Mouse (Mus musculus) frontal cortex, adult 2 months (tissue): ENCODE measurements around the gene Fign. TPM values are rescaled to one million over a fixed set of nuclear protein-coding genes. Genes with fewer than 3 reads are reported as not detected.

ENCODE experiments used
- DNase-seq, 2 experiments: peaks; one replicate each; pipeline ENCODE4 v3.0.0; 2022; ENCODE audit warnings: low spot score in 1 of 2; ENCODE audit errors: extremely low spot score in 1 of 2
- polyA plus RNA-seq: library from polyadenylated mRNA; depleted of rRNA; stranded (reverse); fragments of >200 nt; gene quantifications from 2 replicates; pipeline ENCODE4 v1.2.3, GENCODE M21; 2012; rRNA removed

Gene Fign
- 1.1 and 2.0 TPM in 2 replicates for polyA plus RNA-seq

DNA sequence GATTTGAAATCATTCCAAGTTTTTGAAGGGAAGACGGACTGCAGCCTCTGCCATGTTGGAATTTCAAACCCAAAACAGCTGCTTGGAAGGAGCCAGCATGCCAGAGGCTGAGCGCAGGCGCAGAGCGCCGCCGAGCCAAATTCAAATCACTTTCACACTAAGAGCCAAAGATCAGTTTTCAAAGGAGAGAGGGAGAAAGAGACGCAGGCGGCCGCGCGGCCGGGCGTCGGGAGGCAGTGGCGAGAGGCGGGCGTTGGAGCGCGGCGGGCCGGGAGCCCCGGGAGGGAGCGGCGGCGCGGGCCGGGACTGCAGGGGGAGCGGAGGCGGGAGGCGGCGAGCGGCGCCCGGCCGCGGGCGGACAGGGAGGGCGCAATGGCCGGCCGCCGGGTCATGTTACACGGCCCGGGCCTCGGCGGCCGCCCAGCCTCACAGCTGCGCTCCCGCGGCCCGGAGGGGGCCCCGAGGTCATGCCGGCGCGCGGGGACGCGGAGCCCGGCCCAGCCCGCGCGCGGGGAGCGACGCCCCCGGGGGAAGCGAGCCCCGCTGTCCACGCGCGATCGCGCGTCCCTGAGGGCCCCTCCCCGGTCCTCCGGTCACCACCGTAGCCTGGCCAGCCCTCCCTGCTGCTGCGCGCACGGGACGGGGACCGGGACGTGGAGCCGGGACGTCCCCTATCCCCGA, at the start of gene Fign:
Fign (minus strand) TSS at position 102 of the 681 bp plus-strand sequence.
- peak; percentile 38 to 76 for DNase-seq

DNA sequence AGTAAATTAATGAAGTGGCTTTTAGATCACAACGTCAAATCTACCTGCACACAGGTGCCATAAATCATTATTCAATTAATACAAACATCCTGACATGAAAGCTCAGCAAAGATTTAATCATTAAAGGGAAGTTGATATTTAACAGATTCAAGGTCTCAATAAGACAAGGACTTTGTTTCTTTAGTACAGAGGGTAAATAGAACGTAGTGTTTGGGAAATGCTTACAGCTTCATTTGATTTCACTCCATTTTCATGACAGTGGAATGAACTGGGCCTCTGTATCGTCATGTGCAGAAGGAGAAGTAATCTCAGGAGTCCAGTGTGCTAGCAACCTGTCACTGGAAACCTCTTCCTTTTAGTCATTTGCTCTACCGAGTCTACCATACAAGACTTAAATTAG, 35.8 kb upstream of the Fign start:
- no peak for DNase-seq

DNA sequence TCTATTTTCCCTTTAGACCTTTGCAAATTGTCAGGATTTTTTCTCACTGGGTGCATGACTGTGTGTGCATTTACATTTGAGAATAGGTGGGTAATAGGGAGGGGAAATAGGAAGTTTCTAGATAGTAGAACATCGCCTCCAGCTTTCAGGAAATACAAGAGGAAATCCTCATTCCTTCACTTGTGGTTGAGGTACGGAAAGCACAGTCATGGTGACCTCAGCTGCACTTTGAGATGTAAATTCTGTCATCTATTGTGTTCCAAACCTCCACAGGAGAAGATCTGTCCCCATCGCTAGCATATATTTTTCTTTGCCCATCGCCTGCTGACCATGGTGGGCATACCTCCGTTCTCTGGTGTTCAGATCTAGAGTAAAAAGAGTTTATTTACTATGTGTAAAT, 22.7 kb upstream of the Fign start:
- no peak for DNase-seq

DNA sequence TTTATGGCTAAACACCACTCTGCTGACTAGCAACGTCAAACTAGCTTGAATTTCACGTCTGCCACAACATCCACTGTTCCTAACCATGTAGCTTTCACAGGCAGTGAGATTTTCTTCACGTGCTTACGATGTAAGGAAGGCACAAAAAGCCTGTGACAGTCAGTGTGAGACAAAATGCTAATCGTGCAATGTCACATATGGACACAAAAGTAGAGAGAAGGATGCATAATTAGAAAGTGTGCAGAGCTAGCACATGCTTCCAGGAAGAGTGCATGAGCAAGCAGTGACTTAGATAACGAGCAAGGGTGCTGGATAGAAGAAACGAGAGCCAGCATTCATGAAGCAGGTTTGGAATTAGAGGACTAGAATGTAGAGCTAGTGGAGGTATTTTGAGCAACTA, 18.8 kb upstream of the Fign start:
- DNase-seq: no peak

GRCm38 (mm10) chr2:64111133-64111532, 13.3 kb upstream of the Fign start:
- DNase-seq: peak; percentile 11 to 53

GRCm38 (mm10) chr2:64109860-64110259, 12.0 kb upstream of the Fign start:
- DNase-seq: no peak

- DNase-seq: no peak
Measured at GRCm38 (mm10) chr2:64108040-64108439, 10.2 kb upstream of the Fign start.

- no peak for DNase-seq
Measured at GRCm38 (mm10) chr2:64098618-64099320, 931 bp upstream of the Fign start.

DNA sequence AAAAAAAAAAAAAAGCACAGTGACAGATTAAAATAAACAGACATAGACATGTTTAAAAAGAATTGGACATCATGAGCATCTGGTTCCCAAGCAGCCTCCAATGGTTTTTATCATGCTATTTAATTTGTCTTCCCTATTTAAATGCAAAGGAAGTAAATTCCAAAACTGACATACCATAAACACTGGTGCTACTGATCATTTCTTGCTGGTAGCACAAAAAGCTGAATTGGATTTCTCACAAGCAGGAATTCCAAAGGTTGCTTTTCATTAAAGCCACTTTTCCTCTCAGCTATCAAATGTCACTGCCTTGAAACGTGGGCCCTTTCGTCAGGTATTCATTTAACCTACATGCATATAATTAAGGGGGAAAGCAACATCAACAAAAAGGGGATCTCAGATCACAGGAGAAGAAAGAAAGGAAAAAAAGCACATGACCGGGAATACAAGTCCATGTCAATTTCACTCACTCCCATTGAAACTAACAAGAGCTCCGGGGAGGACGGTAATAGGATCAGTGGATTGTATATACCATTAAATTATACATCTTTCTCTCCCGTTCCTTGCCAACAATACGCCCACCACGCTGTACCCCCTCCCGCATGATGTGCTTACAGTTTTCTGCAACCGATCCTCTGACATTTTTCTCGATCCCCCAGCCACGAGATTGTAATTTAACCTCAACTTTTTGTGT, 972 bp downstream of the Fign start:
- DNase-seq: no peak

DNA sequence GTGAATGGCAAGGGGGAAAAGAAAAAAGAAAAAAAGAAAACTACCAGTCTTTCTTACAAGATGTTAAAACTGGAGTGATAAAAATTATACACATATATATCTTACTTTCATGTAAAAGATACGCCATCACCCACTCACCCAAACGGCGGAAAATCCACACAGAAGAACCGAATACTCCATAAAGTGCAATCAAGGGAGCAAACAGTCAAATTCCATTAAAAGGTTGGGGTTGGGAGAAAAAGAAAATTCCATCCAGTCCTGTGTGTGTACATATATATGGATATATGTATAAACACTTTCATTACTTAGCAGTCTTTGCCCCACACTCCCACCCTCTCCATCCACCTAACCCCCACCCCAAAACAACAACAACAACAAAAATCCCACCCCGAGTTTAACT, 1.7 kb downstream of the Fign start:
- no peak for DNase-seq

GRCm38 (mm10) chr2:64095561-64095960, 2.3 kb downstream of the Fign start:
- DNase-seq: no peak

GRCm38 (mm10) chr2:64093087-64093486, 4.8 kb downstream of the Fign start:
- no peak for DNase-seq

DNA sequence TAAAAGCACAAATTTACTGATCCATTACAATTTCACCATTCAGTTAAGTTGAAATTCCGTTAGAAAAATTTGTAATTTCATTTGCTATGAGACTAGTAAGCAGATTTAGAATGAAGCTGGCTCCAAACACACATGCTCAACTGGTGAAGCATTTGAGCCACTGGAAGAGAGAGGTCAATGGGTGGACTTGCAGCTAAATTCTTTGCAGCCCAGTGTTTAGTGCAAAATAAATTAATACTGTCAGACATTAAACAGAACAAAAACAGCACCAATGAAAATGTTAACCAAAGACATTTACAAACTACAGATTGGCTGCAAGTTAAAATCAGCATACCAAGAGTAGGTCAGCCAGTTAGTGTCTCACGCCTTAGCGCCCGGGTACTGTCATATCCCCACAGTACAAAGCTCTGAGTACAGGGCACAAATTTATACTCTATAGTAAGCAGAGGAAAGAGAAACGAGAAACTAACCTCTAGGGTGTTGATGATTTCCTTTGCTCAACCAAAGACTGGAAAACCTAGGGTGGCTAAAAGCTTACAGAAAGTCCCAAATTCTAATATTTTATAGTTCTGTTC, 13.9 kb downstream of the Fign start:
- no peak for DNase-seq

GRCm38 (mm10) chr2:64079765-64080164, 18.1 kb downstream of the Fign start:
- no peak for DNase-seq

DNA sequence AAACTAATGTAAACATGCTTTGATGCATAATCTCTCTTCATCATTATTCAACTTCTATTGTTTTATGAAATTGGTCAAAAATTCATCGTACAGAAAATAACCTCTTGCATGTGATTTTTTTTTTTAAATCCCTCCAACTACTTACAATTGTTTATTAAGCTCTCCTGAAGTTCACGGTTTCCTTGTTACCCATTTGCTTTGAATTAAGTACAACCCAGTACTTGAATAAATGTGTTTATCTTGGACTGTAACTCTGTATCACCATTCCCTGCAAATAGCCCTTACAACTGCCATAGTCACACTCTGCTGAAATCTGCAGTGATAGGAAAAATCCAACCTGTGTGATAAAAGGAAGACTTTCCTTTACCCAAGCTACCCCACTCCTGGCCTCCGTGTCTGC, 19.3 kb downstream of the Fign start:
- no peak for DNase-seq

- DNase-seq: no peak
Measured at GRCm38 (mm10) chr2:64077846-64078245, 20.0 kb downstream of the Fign start.

DNA sequence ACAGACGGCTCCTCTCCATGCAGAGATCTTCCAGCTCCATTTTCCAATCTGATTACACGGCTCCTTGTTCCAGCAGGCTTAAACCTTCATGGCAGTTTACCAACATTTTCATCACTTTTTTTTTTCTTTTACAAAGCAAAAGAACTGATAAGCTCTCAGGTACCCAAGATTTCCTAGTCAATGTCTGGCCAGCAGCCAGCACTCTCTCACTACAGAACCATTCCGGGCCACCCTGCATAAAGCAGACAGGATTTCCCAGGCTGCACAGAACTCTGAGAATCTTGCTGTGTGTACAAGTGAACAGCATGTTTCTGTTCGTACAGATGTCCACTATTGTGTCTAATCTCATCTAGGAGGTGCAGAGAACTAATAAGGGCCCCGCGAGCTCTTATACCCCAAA, 22.0 kb downstream of the Fign start:
- no peak for DNase-seq

GRCm38 (mm10) chr2:64074602-64075389, 23.0 kb downstream of the Fign start:
- DNase-seq: no peak

DNA sequence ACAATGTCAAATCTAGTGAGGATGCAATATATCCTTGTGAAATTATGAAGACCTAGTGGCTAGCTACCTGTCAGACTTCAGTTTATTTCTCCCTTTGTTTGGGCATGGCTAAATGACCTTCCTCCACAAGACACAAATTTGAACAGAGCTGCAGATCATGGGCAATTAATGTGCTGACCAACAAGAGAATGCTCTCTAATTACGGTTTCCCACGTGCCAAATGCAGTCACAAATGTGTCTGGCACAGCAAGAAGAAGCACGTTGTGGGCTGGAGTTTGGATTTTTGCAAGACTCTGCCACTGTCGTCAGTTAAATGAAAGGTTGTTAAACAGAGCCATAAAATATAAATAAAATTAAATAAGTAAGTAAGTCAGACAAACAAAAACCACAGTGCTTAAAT, 25.7 kb downstream of the Fign start:
- no peak for DNase-seq

- no peak for DNase-seq
Measured at GRCm38 (mm10) chr2:64069950-64070695, 27.7 kb downstream of the Fign start.
